Mouse (Mus musculus): ENCODE data around the gene Mrpl46. TPM values are rescaled to one million over a fixed set of nuclear protein-coding genes. Genes with fewer than 3 reads are reported as not detected.

Gene Mrpl46
- 54.5 and 54.7 TPM in 2 replicates for polyA plus RNA-seq (2015; fragmentation: Nextera tagmentation; extraction: Ambion mirVana)

DNA sequence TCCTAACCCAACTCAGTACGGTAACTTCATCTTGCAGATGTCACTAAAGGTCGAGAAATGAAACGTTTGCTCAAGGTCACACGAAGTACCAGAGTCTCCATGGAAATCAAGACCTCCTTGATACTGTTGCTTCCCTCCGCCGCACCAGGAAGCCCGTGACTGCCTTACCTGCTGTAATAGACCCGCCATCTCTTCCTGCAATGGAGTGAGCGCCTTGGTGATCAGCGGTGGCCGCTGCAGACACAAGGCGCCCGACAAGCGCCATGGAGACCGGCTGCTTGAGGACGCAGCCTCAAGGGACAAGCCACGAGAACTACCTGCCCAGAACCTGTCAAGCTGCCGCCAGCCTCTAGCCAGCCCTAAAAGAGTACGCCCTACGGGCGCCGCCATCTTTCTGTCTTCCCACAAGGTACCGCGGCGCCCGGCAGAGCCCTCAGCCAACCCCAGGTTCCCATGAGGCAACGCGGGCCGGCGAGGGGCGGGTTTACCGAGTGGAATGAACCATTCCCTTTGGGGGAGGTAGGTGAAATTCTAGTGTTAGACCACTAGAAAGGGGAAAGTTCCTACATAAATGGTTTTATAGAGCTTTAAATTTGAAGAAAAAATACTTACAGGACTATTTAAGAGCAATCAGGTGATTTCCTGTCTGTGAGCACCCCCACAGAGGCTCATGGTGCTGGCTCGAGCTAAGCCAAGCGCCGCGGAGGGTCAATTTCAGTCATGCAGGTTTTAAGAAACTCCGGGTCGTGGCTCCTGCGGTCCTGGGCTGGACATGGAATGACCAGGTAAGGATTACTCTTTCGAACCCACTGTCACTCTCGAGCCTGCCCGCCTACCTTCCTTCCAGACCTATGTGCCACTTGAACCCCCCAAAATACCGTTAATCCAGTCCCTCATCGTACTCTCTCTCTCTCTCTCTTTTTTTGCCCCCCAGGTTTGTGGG lies at the start of gene Mrpl46, which contains the start of gene Mrps11:
Gene Mrpl46 (minus strand): TSS at position 893 of the 943 bp plus-strand sequence.
Gene Mrps11 (plus strand): TSS at position 481 of the 943 bp plus-strand sequence.
- Histone ChIP-seq H3K4me3 (ENCODE audit: low read depth, low read length) (peak within 1 kb of the TSS; percentile 54), H3K4me1 (ENCODE audit: control insufficient read depth, insufficient read depth, low read length) (peaks cover 23% of the 10 kb centered on the region), H3K27me3 (ENCODE audit: control insufficient read depth, insufficient read depth, low read depth, low read length) (no peaks in the 10 kb centered on the region), H3K27ac (ENCODE audit: low read length) (peak within 1 kb of the TSS; percentile 73), H3K36me3 (ENCODE audit: control insufficient read depth, insufficient read depth, low read length) (peaks cover 21% of the 10 kb centered on the region), H3K9ac (ENCODE audit: low read depth, low read length) (peak within 1 kb of the TSS; percentile 69), H3K9me3 (replicated peaks; ENCODE audit: control insufficient read depth, low read length, poor library complexity, severe bottlenecking) (no peaks in the 10 kb centered on the region), H3K4me2 (ENCODE audit: low read length) (peak within 1 kb of the TSS; percentile 88)
- under 1% methylated on average over 44 of the region's 44 CpGs for WGBS
- ATAC-seq, result peak; percentile 98

DNA sequence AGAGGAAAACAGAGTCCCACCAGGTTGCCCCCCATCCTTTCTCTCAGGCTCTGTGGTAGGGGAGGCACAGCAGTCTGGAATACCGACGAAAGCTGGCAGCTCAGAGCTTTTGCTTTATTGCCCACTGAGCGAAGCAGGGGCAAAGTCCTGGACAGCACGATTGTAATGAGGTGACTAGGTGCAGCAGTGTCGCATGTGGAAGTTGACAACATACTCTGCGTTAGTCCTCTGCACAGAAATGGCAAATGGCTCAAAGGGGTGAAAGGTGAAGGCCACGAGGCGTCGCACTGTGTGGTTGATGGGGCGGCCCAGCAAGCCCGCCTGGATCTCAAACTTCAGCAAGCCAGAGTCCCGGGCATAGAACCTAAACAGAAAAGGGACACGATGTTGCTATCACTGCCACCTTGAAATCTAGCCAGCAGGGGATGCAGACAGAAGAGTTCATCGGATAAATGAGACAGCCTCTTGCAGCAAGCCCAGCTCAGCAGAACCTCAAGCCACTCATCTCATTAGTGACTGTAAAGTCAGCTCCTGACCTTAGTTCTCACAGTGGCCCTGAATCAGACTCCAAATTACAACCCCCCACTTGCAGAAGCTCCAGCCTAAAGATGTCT lies 44.5 kb upstream of the Mrpl46 start:
- Histone ChIP-seq H3K9me3 (replicated peaks; ENCODE audit: control insufficient read depth, low read length, poor library complexity, severe bottlenecking) (no peaks in the 10 kb centered on the region), H3K4me3 (ENCODE audit: low read depth, low read length) (no peak overlapping the region), H3K27me3 (ENCODE audit: control insufficient read depth, insufficient read depth, low read depth, low read length) (no peaks in the 10 kb centered on the region), H3K4me2 (ENCODE audit: low read length) (no peak overlapping the region), H3K4me1 (ENCODE audit: control insufficient read depth, insufficient read depth, low read length) (peaks cover 6% of the 10 kb centered on the region; the same call in 1 of the 2 replicates), H3K36me3 (ENCODE audit: control insufficient read depth, insufficient read depth, low read length) (peaks cover 8% of the 10 kb centered on the region; the same call in 1 of the 2 replicates), H3K9ac (ENCODE audit: low read depth, low read length) (no peak overlapping the region), H3K27ac (ENCODE audit: low read length) (0 out of 2 replicates have a peak overlapping the region, but pooled peaks have one; percentile 5)
- 84% methylated on average over 14 of the region's 14 CpGs for WGBS
- ATAC-seq, result no peak

DNA sequence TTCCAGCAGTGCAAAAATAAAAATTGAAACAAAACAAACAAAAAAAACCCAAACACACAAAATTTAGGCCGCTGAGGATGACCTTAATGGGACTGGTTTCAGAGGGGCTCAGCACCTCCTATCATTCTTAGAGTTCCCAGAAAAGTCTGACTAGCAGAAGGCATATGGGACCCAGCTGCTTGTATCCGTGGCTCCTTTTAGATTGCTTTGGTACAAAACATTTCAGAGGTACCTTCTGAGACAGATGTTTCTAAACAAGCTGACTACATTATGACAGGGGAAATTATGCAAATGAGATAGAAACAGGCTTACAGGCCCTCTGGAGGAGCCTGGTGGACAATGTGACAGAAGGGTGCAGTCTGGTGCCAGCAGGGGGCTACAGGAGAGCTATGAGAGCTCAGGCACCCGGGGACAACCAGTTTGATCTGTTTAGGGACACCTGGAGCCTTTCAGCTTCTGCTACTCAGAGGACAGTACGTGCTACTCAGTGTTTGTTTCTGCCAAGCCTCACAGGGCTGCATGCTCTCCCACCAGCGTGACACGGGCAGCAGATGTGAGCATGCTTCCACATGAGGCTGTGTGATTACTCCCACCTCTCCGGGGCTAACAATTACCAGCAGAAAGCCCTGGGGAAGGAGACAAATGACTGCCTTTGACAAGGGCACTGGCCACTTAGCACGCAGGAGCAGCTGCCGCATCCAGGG lies 43.5 kb upstream of the Mrpl46 start:
- no peak overlapping the region for H3K9ac ChIP-seq (ENCODE audit: low read depth, low read length)
- 44% methylated on average over 9 of the region's 9 CpGs for WGBS
- no peaks in the 10 kb centered on the region for H3K27me3 ChIP-seq (ENCODE audit: control insufficient read depth, insufficient read depth, low read depth, low read length)
- H3K9me3 ChIP-seq (replicated peaks; ENCODE audit: control insufficient read depth, low read length, poor library complexity, severe bottlenecking), result no peaks in the 10 kb centered on the region
- peak overlapping the region; percentile 26; the same call in 1 of the 2 replicates for H3K27ac ChIP-seq (ENCODE audit: low read length)
- peaks cover 9% of the 10 kb centered on the region; the same call in 1 of the 2 replicates for H3K36me3 ChIP-seq (ENCODE audit: control insufficient read depth, insufficient read depth, low read length)
- H3K4me2 ChIP-seq (ENCODE audit: low read length), result no peak overlapping the region
- ATAC-seq, result peak; percentile 73; the same call in 1 of the 2 replicates
- peaks cover 6% of the 10 kb centered on the region; the same call in 1 of the 2 replicates for H3K4me1 ChIP-seq (ENCODE audit: control insufficient read depth, insufficient read depth, low read length)
- H3K4me3 ChIP-seq (ENCODE audit: low read depth, low read length), result no peak overlapping the region

DNA sequence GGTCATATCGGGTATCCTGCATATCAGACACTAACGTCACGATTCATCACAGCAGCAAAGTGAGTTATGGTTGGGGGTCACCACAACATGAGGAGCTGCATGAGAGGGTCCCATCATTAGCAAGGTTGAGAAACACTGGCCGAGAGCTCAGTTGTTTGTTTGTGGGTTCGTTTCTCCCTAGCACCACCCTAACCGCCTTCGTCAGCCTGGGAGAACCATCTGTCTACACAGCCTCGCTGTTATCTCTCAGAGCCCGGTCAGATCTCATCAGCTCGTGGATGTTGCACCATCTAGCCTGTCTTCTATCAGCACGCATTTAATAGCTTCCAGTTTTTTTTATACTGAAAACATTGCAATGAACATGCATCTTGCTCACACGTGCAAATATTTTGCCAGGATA lies 35.0 kb upstream of the Mrpl46 start:
- Histone ChIP-seq H3K4me3 (ENCODE audit: low read depth, low read length) (no peak overlapping the region), H3K27me3 (ENCODE audit: control insufficient read depth, insufficient read depth, low read depth, low read length) (no peaks in the 10 kb centered on the region), H3K4me1 (ENCODE audit: control insufficient read depth, insufficient read depth, low read length) (peaks cover 7% of the 10 kb centered on the region; the same call in 1 of the 2 replicates), H3K4me2 (ENCODE audit: low read length) (no peak overlapping the region), H3K9ac (ENCODE audit: low read depth, low read length) (no peak overlapping the region), H3K36me3 (ENCODE audit: control insufficient read depth, insufficient read depth, low read length) (0 out of 2 replicates have a peak, but pooled peaks cover 2% of the 10 kb centered on the region), H3K9me3 (replicated peaks; ENCODE audit: control insufficient read depth, low read length, poor library complexity, severe bottlenecking) (no peaks in the 10 kb centered on the region), H3K27ac (ENCODE audit: low read length) (no peak overlapping the region)
- 90% methylated on average over 12 of the region's 12 CpGs for WGBS
- no peak for ATAC-seq

DNA sequence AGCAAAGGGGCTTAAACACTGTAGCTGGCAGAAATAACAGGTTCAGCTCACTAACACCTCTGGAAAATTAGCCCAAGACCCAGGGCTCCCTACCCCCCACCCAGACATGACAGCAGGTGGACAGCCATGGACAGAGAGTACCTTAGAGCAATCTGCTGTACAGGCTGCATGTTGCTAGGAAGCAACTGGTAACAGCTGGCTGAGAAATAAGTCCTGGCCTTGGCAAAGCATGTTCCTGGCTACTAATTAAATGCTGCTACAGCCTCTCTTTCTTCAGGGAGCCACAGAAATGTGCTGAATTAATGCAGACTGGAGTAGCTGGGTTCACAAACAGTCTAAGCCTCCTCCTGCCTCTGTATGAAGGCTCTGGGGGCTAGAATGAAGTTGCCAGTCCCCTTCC lies 31.4 kb upstream of the Mrpl46 start:
- Histone ChIP-seq H3K27me3 (ENCODE audit: control insufficient read depth, insufficient read depth, low read depth, low read length) (no peaks in the 10 kb centered on the region), H3K4me2 (ENCODE audit: low read length) (no peak overlapping the region), H3K9me3 (replicated peaks; ENCODE audit: control insufficient read depth, low read length, poor library complexity, severe bottlenecking) (no peaks in the 10 kb centered on the region), H3K4me1 (ENCODE audit: control insufficient read depth, insufficient read depth, low read length) (peaks cover 7% of the 10 kb centered on the region; the same call in 1 of the 2 replicates), H3K27ac (ENCODE audit: low read length) (peak overlapping the region; percentile 55; the same call in 1 of the 2 replicates), H3K36me3 (ENCODE audit: control insufficient read depth, insufficient read depth, low read length) (no peaks in the 10 kb centered on the region), H3K9ac (ENCODE audit: low read depth, low read length) (0 out of 2 replicates have a peak overlapping the region, but pooled peaks have one; percentile 14), H3K4me3 (ENCODE audit: low read depth, low read length) (no peak overlapping the region)
- ATAC-seq, result no peak

DNA sequence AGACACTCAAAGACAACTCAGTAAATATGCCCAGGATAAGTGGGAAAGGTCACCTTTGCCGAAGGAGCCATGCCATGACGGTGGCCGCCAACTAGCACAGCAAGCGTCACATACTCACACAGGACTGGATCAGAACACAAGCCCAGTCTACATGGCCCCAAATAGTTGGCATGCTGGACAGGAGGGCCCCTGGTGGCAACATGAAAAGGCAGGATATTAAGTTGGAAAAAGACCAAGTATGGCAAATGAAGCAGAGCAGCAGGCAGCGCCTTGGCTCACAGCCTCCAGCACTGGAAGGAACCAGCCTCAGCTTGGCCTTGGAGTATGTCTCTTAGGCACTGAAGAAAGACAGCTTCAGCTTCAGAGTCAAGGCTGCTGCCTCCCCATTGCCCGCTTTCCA lies 30.5 kb upstream of the Mrpl46 start:
- no peak overlapping the region for H3K9ac ChIP-seq (ENCODE audit: low read depth, low read length)
- peaks cover 7% of the 10 kb centered on the region; the same call in 1 of the 2 replicates for H3K4me1 ChIP-seq (ENCODE audit: control insufficient read depth, insufficient read depth, low read length)
- no peaks in the 10 kb centered on the region for H3K36me3 ChIP-seq (ENCODE audit: control insufficient read depth, insufficient read depth, low read length)
- no peaks in the 10 kb centered on the region for H3K27me3 ChIP-seq (ENCODE audit: control insufficient read depth, insufficient read depth, low read depth, low read length)
- 0 out of 2 replicates have a peak overlapping the region, but pooled peaks have one; percentile 24 for H3K27ac ChIP-seq (ENCODE audit: low read length)
- no peak for ATAC-seq
- 85% methylated on average over 6 of the region's 6 CpGs for WGBS
- no peaks in the 10 kb centered on the region for H3K9me3 ChIP-seq (replicated peaks; ENCODE audit: control insufficient read depth, low read length, poor library complexity, severe bottlenecking)
- H3K4me3 ChIP-seq (ENCODE audit: low read depth, low read length), result no peak overlapping the region
- H3K4me2 ChIP-seq (ENCODE audit: low read length), result no peak overlapping the region

DNA sequence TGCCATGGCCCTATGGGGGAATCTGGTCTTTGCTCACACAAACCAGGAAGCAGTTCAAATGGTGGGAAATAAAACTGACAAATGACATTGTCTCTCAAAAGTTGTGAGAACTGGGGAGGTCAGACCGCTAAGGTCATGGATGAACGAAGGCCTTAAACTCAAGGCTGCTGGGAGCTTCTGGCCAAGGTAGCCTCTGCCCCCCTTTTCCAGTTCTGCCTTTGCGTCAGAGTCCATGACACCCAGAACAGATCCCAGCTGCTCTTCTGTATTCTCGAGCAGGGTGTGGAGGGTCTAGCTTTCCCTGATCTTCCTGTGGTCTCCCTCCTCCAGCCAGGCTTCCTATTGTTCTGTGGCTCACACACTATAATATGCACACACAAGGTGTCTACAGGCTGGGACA lies 23.9 kb upstream of the Mrpl46 start:
- Histone ChIP-seq H3K27me3 (ENCODE audit: control insufficient read depth, insufficient read depth, low read depth, low read length) (no peaks in the 10 kb centered on the region), H3K4me3 (ENCODE audit: low read depth, low read length) (no peak overlapping the region), H3K9ac (ENCODE audit: low read depth, low read length) (no peak overlapping the region), H3K9me3 (replicated peaks; ENCODE audit: control insufficient read depth, low read length, poor library complexity, severe bottlenecking) (no peaks in the 10 kb centered on the region), H3K27ac (ENCODE audit: low read length) (no peak overlapping the region), H3K4me1 (ENCODE audit: control insufficient read depth, insufficient read depth, low read length) (no peaks in the 10 kb centered on the region), H3K4me2 (ENCODE audit: low read length) (no peak overlapping the region), H3K36me3 (ENCODE audit: control insufficient read depth, insufficient read depth, low read length) (no peaks in the 10 kb centered on the region)
- ATAC-seq, result no peak
- WGBS, result 75% methylated on average over 4 of the region's 4 CpGs

DNA sequence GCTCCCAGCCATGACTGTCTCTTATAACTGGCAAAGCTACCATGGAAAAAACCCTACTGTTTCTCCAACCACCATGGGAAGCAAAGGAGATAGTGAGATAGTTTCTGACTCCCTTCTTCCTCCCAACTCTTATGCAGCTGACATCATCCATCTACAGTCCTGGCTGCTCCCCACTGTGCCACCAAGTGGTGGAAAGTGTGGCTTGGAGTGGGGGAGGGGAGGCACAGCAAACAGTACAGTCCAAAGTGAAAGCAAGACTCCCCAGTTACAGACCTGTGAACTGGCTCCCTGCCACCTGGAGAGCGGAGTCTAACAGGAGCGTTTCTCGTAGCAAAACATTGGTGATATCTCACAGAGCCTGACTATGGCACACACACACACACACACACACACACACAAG lies 20.5 kb upstream of the Mrpl46 start:
- H3K4me1 ChIP-seq (ENCODE audit: control insufficient read depth, insufficient read depth, low read length), result no peaks in the 10 kb centered on the region
- H3K4me2 ChIP-seq (ENCODE audit: low read length), result no peak overlapping the region
- no peaks in the 10 kb centered on the region for H3K36me3 ChIP-seq (ENCODE audit: control insufficient read depth, insufficient read depth, low read length)
- H3K27ac ChIP-seq (ENCODE audit: low read length), result no peak overlapping the region
- no peak overlapping the region for H3K4me3 ChIP-seq (ENCODE audit: low read depth, low read length)
- no peaks in the 10 kb centered on the region for H3K27me3 ChIP-seq (ENCODE audit: control insufficient read depth, insufficient read depth, low read depth, low read length)
- no peak for ATAC-seq
- no peaks in the 10 kb centered on the region for H3K9me3 ChIP-seq (replicated peaks; ENCODE audit: control insufficient read depth, low read length, poor library complexity, severe bottlenecking)
- H3K9ac ChIP-seq (ENCODE audit: low read depth, low read length), result no peak overlapping the region
- WGBS, result 92% methylated on average over 3 of the region's 3 CpGs

Data from midbrain, embryonic 16.5 days (tissue).